Mouse (Mus musculus) central nervous system, embryonic 11.5 days (tissue): Measurements from ENCODE around the gene Paics. TPM values are rescaled to one million over a fixed set of nuclear protein-coding genes. Genes with fewer than 3 reads are reported as not detected.

Source experiments
- polyA plus RNA-seq: library from polyadenylated mRNA; depleted of rRNA; stranded (reverse); fragments of >200 nt; gene quantifications from 2 replicates; pipeline ENCODE4 v1.2.3, GENCODE M21; 2012; rRNA removed

Paics gene
- 214 and 259 TPM in 2 replicates for polyA plus RNA-seq

GRCm38 (mm10) chr5:76951106-76952027, at the start of gene Paics, which contains the start of gene Ppat:
Gene Paics (plus strand): TSS chr5:76951307.
Gene Ppat (minus strand): TSS chr5:76951578.

GRCm38 (mm10) chr5:76905405-76906154, 45.5 kb upstream of the Paics start, which contains the start of gene Aasdh:
Gene Aasdh (minus strand): TSS chr5:76905514.

GRCm38 (mm10) chr5:76974554-76975285, 23.6 kb downstream of the Paics start, which contains the start of gene Srp72:
Gene Srp72 (plus strand): TSS chr5:76974683.

GRCm38 (mm10) chr5:77004051-77004821, 53.1 kb downstream of the Paics start, which contains the start of gene Arl9:
Gene Arl9 (plus strand): TSS chr5:77004055.

GRCm38 (mm10) chr5:77015544-77016482, 64.7 kb downstream of the Paics start, which contains the start of gene Thegl:
Gene Thegl (plus strand): TSS chr5:77016023.

Other genes starting within 250 kb of the Paics start
- gene Aasdh, start 45.8 kb upstream of the Paics start, polyA plus RNA-seq: 25.1 and 28.4 TPM in 2 replicates
- gene Ppat, start 271 bp downstream of the Paics start, polyA plus RNA-seq: 24.2 and 29.0 TPM in 2 replicates
- 76.8 and 95.7 TPM in 2 replicates for gene Srp72, start 23.4 kb downstream of the Paics start, polyA plus RNA-seq
- 0.30 and 0.61 TPM in 2 replicates for gene Arl9, start 52.7 kb downstream of the Paics start, polyA plus RNA-seq
- 0.06 and 0.07 TPM in 2 replicates for gene Thegl, start 64.7 kb downstream of the Paics start, polyA plus RNA-seq
- 5.5 and 11.3 TPM in 2 replicates for gene Hopx, start 163.8 kb downstream of the Paics start, polyA plus RNA-seq